Mouse (Mus musculus): Measurements from ENCODE around the gene Fam219b.

Gene Fam219b

GRCm38 (mm10) chr9:57564609-57565008, 27.3 kb downstream of the Fam219b start:
- DNase-seq (ENCODE audit: low read depth) = no peak

- DNase-seq (ENCODE audit: low read depth) = peak; percentile 40
These were observed 28.5 kb downstream of the Fam219b start for GRCm38 (mm10) chr9:57565741-57566221.

GRCm38 (mm10) chr9:57566846-57567245, 29.5 kb downstream of the Fam219b start:
- no peak for DNase-seq (ENCODE audit: low read depth)

- DNase-seq (ENCODE audit: low read depth) = no peak
These were observed 31.2 kb downstream of the Fam219b start for GRCm38 (mm10) chr9:57568500-57568899.

GRCm38 (mm10) chr9:57574397-57574796, 37.1 kb downstream of the Fam219b start:
- no peak for DNase-seq (ENCODE audit: low read depth)

- no peak for DNase-seq (ENCODE audit: low read depth)
These were observed 38.2 kb downstream of the Fam219b start for GRCm38 (mm10) chr9:57575577-57575976.

GRCm38 (mm10) chr9:57577144-57577849, 40.0 kb downstream of the Fam219b start:
- no peak for DNase-seq (ENCODE audit: low read depth)

- DNase-seq (ENCODE audit: low read depth) = no peak
These were observed 47.7 kb downstream of the Fam219b start for GRCm38 (mm10) chr9:57584991-57585390.

- peak; percentile 82 for DNase-seq (ENCODE audit: low read depth)
These were observed 52.1 kb downstream of the Fam219b start, which contains the start of gene Ulk3 for GRCm38 (mm10) chr9:57589224-57590126. Gene Ulk3, plus strand, starts transcription at chr9:57589452.

GRCm38 (mm10) chr9:57590726-57591125, 53.4 kb downstream of the Fam219b start:
- peak; percentile 65 for DNase-seq (ENCODE audit: low read depth)

Measured in NIH3T3 (cell line).